Mouse (Mus musculus): ENCODE measurements at regions not wholly inside any gene's neighbourhood (a gene's known extent, or its start where the extent isn't known, plus 50 kb on each side); places are given as distances from the start of the nearest gene placed in this dataset.

GRCm38 (mm10) chr5:39557376-39558001, 197.8 kb downstream of the Hs3st1 start:
- ATAC-seq (ENCODE audit: insufficient read depth, low read depth), result no peak

GRCm38 (mm10) chr5:39537044-39537443, 218.2 kb downstream of the Hs3st1 start:
- H3K9me3 ChIP-seq (replicated peaks; ENCODE audit: control insufficient read depth, low read length), result no peaks in the 10 kb centered on the region
- H3K36me3 ChIP-seq (replicated peaks; ENCODE audit: control insufficient read depth, insufficient read depth, low read length), result no peaks in the 10 kb centered on the region
- DNase-seq (ENCODE audit: low spot score) (no peak), ATAC-seq (ENCODE audit: insufficient read depth, low read depth) (no peak)
- no peaks in the 10 kb centered on the region for H3K27me3 ChIP-seq (ENCODE audit: control insufficient read depth, insufficient read depth, low read length)
- H3K9ac ChIP-seq (replicated peaks; ENCODE audit: low read depth, low read length), result no peak overlapping the region
- no peak overlapping the region for H3K27ac ChIP-seq (ENCODE audit: low read depth)
- WGBS, result 56% methylated on average over 2 of the region's 2 CpGs
- H3K4me3 ChIP-seq (ENCODE audit: low read depth, low read length), result no peak overlapping the region
- TF ChIP-seq CTCF (IDR thresholded peaks at IDR 0.05; ENCODE audit: low read depth) (no peak), EP300 (IDR thresholded peaks at IDR 0.05; ENCODE audit: low read depth) (no peak)
- no peak overlapping the region for H3K4me2 ChIP-seq (ENCODE audit: low read depth, low read length)
- H3K4me1 ChIP-seq (ENCODE audit: control insufficient read depth, insufficient read depth), result no peaks in the 10 kb centered on the region

More at GRCm38 (mm10) chr5:39557376-39558001, 197.8 kb downstream of the Hs3st1 start:
- TF ChIP-seq CTCF (IDR thresholded peaks at IDR 0.05; ENCODE audit: low read depth), result no peak
- no peak for TF ChIP-seq EP300 (IDR thresholded peaks at IDR 0.05; ENCODE audit: low read depth)
- WGBS, result 50% methylated on average over 4 of the region's 4 CpGs
- H3K27ac ChIP-seq (ENCODE audit: low read depth), result no peak overlapping the region
- no peaks in the 10 kb centered on the region for H3K36me3 ChIP-seq (replicated peaks; ENCODE audit: control insufficient read depth, insufficient read depth, low read length)
- H3K27me3 ChIP-seq (ENCODE audit: control insufficient read depth, insufficient read depth, low read length), result no peaks in the 10 kb centered on the region
- no peak overlapping the region for H3K9ac ChIP-seq (replicated peaks; ENCODE audit: low read depth, low read length)
- no peaks in the 10 kb centered on the region for H3K4me1 ChIP-seq (ENCODE audit: control insufficient read depth, insufficient read depth)
- no peak for DNase-seq (ENCODE audit: low spot score)
- H3K9me3 ChIP-seq (replicated peaks; ENCODE audit: control insufficient read depth, low read length), result no peaks in the 10 kb centered on the region
- no peak overlapping the region for H3K4me3 ChIP-seq (ENCODE audit: low read depth, low read length)
- no peak overlapping the region for H3K4me2 ChIP-seq (ENCODE audit: low read depth, low read length)

GRCm38 (mm10) chr5:39536351-39536750, 218.9 kb downstream of the Hs3st1 start:
- H3K36me3 ChIP-seq (replicated peaks; ENCODE audit: control insufficient read depth, insufficient read depth, low read length), result no peaks in the 10 kb centered on the region
- DNase-seq (ENCODE audit: low spot score) (no peak), ATAC-seq (ENCODE audit: insufficient read depth, low read depth) (no peak)
- no peak overlapping the region for H3K27ac ChIP-seq (ENCODE audit: low read depth)
- H3K4me3 ChIP-seq (ENCODE audit: low read depth, low read length), result no peak overlapping the region
- no peak overlapping the region for H3K4me2 ChIP-seq (ENCODE audit: low read depth, low read length)
- H3K9ac ChIP-seq (replicated peaks; ENCODE audit: low read depth, low read length), result no peak overlapping the region
- no peaks in the 10 kb centered on the region for H3K4me1 ChIP-seq (ENCODE audit: control insufficient read depth, insufficient read depth)
- H3K9me3 ChIP-seq (replicated peaks; ENCODE audit: control insufficient read depth, low read length), result no peaks in the 10 kb centered on the region
- TF ChIP-seq EP300 (IDR thresholded peaks at IDR 0.05; ENCODE audit: low read depth) (no peak), CTCF (IDR thresholded peaks at IDR 0.05; ENCODE audit: low read depth) (no peak)
- no peaks in the 10 kb centered on the region for H3K27me3 ChIP-seq (ENCODE audit: control insufficient read depth, insufficient read depth, low read length)
- WGBS, result 31% methylated on average over 2 of the region's 2 CpGs

GRCm38 (mm10) chr5:39510246-39510645, 245.0 kb downstream of the Hs3st1 start:
- no peak for DNase-seq (ENCODE audit: low spot score)
- WGBS, result 58% methylated on average over 1 of the region's 1 CpGs

GRCm38 (mm10) chr5:39482756-39483155, 272.5 kb downstream of the Hs3st1 start:
- no peak for TF ChIP-seq CTCF (IDR thresholded peaks at IDR 0.05; ENCODE audit: low read depth)
- no peak for TF ChIP-seq EP300 (IDR thresholded peaks at IDR 0.05; ENCODE audit: low read depth)
- Histone ChIP-seq H3K27ac (ENCODE audit: low read depth) (no peak overlapping the region), H3K27me3 (ENCODE audit: control insufficient read depth, insufficient read depth, low read length) (no peaks in the 10 kb centered on the region), H3K4me2 (ENCODE audit: low read depth, low read length) (no peak overlapping the region), H3K9ac (replicated peaks; ENCODE audit: low read depth, low read length) (no peak overlapping the region), H3K4me1 (ENCODE audit: control insufficient read depth, insufficient read depth) (no peaks in the 10 kb centered on the region), H3K4me3 (ENCODE audit: low read depth, low read length) (no peak overlapping the region), H3K9me3 (replicated peaks; ENCODE audit: control insufficient read depth, low read length) (no peaks in the 10 kb centered on the region), H3K36me3 (replicated peaks; ENCODE audit: control insufficient read depth, insufficient read depth, low read length) (no peaks in the 10 kb centered on the region)
- no peak for DNase-seq (ENCODE audit: low spot score)
- ATAC-seq (ENCODE audit: insufficient read depth, low read depth), result no peak
- WGBS, result 57% methylated on average over 5 of the region's 5 CpGs

More at GRCm38 (mm10) chr5:39510246-39510645, 245.0 kb downstream of the Hs3st1 start:
- no peaks in the 10 kb centered on the region for H3K36me3 ChIP-seq (replicated peaks; ENCODE audit: control insufficient read depth, insufficient read depth, low read length)
- H3K27me3 ChIP-seq (ENCODE audit: control insufficient read depth, insufficient read depth, low read length), result no peaks in the 10 kb centered on the region
- H3K4me2 ChIP-seq (ENCODE audit: low read depth, low read length), result no peak overlapping the region
- no peaks in the 10 kb centered on the region for H3K9me3 ChIP-seq (replicated peaks; ENCODE audit: control insufficient read depth, low read length)
- ATAC-seq (ENCODE audit: insufficient read depth, low read depth), result no peak
- H3K27ac ChIP-seq (ENCODE audit: low read depth), result no peak overlapping the region
- no peak overlapping the region for H3K4me3 ChIP-seq (ENCODE audit: low read depth, low read length)
- H3K9ac ChIP-seq (replicated peaks; ENCODE audit: low read depth, low read length), result no peak overlapping the region
- H3K4me1 ChIP-seq (ENCODE audit: control insufficient read depth, insufficient read depth), result no peaks in the 10 kb centered on the region
- TF ChIP-seq CTCF (IDR thresholded peaks at IDR 0.05; ENCODE audit: low read depth) (no peak), EP300 (IDR thresholded peaks at IDR 0.05; ENCODE audit: low read depth) (no peak)

GRCm38 (mm10) chr5:39458116-39458525, 297.2 kb downstream of the Hs3st1 start:
- H3K4me2 ChIP-seq (ENCODE audit: low read depth, low read length), result no peak overlapping the region
- no peak overlapping the region for H3K27ac ChIP-seq (ENCODE audit: low read depth)
- no peaks in the 10 kb centered on the region for H3K4me1 ChIP-seq (ENCODE audit: control insufficient read depth, insufficient read depth)
- no peaks in the 10 kb centered on the region for H3K36me3 ChIP-seq (replicated peaks; ENCODE audit: control insufficient read depth, insufficient read depth, low read length)
- H3K27me3 ChIP-seq (ENCODE audit: control insufficient read depth, insufficient read depth, low read length), result no peaks in the 10 kb centered on the region
- H3K9ac ChIP-seq (replicated peaks; ENCODE audit: low read depth, low read length), result no peak overlapping the region
- no peak overlapping the region for H3K4me3 ChIP-seq (ENCODE audit: low read depth, low read length)
- H3K9me3 ChIP-seq (replicated peaks; ENCODE audit: control insufficient read depth, low read length), result no peaks in the 10 kb centered on the region
- WGBS, result 73% methylated on average over 2 of the region's 2 CpGs
- TF ChIP-seq EP300 (IDR thresholded peaks at IDR 0.05; ENCODE audit: low read depth) (no peak), CTCF (IDR thresholded peaks at IDR 0.05; ENCODE audit: low read depth) (no peak)
- DNase-seq (ENCODE audit: low spot score) (no peak), ATAC-seq (ENCODE audit: insufficient read depth, low read depth) (no peak)
